8 mouse cellular contexts compared by ENCODE assay signal in genomic region chr9:120934821-120935633, GRCm38 (mm10). TPM values are rescaled to one million over a fixed set of nuclear protein-coding genes. Genes with fewer than 3 reads are reported as not detected.
DNase-seq lines count a peak whose midpoint lies in the region; ATAC-seq and TF ChIP-seq lines count a peak whose summit lies in the region.

No protein-coding gene starts in this region.

- peaks cover 18% of the 10 kb centered on the region for H3K4me1 ChIP-seq in thymus, adult 2 months (replicated peaks; ENCODE audit: control insufficient read depth, insufficient read depth, low read length)
- peaks cover 74% of the 10 kb centered on the region for H3K4me1 ChIP-seq in forebrain, embryonic 12.5 days
- H3K4me1 ChIP-seq in kidney, adult 2 months (ENCODE audit: control insufficient read depth, insufficient read depth, low read length): peaks cover 29% of the 10 kb centered on the region
- peaks cover 56% of the 10 kb centered on the region for H3K4me1 ChIP-seq in midbrain, embryonic 14.5 days (ENCODE audit: control insufficient read depth, insufficient read depth, low read length)

- 7% methylated on average over 14 of the region's 14 CpGs for WGBS in thymus, adult 2 months
- 11% methylated on average over 14 of the region's 14 CpGs for WGBS in forebrain, embryonic 12.5 days
- WGBS in kidney, adult 2 months: 3% methylated on average over 14 of the region's 14 CpGs
- 9% methylated on average over 14 of the region's 14 CpGs for WGBS in midbrain, embryonic 14.5 days

- no peaks in the 10 kb centered on the region for H3K27me3 ChIP-seq in thymus, adult 2 months (ENCODE audit: control insufficient read depth, insufficient read depth, low read length)
- peaks cover 3% of the 10 kb centered on the region; the same call in 1 of the 2 replicates for H3K27me3 ChIP-seq in forebrain, embryonic 12.5 days
- no peaks in the 10 kb centered on the region for H3K27me3 ChIP-seq in kidney, adult 2 months (replicated peaks; ENCODE audit: control insufficient read depth, insufficient read depth, low read length)
- no peaks in the 10 kb centered on the region for H3K27me3 ChIP-seq in midbrain, embryonic 14.5 days (ENCODE audit: control insufficient read depth, insufficient read depth, low read length)

- H3K27ac ChIP-seq in thymus, adult 2 months (ENCODE audit: control insufficient read depth, insufficient read depth, low read length): peak overlapping the region; percentile 54; the same call in 1 of the 2 replicates
- H3K27ac ChIP-seq in forebrain, embryonic 12.5 days: peak overlapping the region; percentile 96
- peak overlapping the region; percentile 83 for H3K27ac ChIP-seq in kidney, adult 2 months (ENCODE audit: insufficient read depth, low read depth, low read length)
- 0 out of 2 replicates have a peak overlapping the region, but pooled peaks have one; percentile 94 for H3K27ac ChIP-seq in midbrain, embryonic 14.5 days (replicated peaks; ENCODE audit: low read depth, low read length)

- peak overlapping the region; percentile 24; the same call in 1 of the 2 replicates for H3K4me3 ChIP-seq in thymus, adult 2 months (ENCODE audit: control insufficient read depth, insufficient read depth, low read length)
- peak overlapping the region; percentile 65 for H3K4me3 ChIP-seq in forebrain, embryonic 12.5 days (replicated peaks)
- peak overlapping the region; percentile 99 for H3K4me3 ChIP-seq in kidney, adult 2 months (ENCODE audit: insufficient read depth, low read depth, low read length)
- peak overlapping the region; percentile 83 for H3K4me3 ChIP-seq in midbrain, embryonic 14.5 days (replicated peaks; ENCODE audit: low read depth, low read length)

- H3K9me3 ChIP-seq in forebrain, embryonic 12.5 days: no peaks in the 10 kb centered on the region
- no peaks in the 10 kb centered on the region for H3K9me3 ChIP-seq in midbrain, embryonic 14.5 days (ENCODE audit: control insufficient read depth, low read length)

- TF ChIP-seq CTCF in thymus, adult 2 months (IDR thresholded peaks at IDR 0.05; ENCODE audit: borderline replicate concordance, control insufficient read depth, extremely low read depth, insufficient read depth, low read length, poor library complexity): no peak
- TF ChIP-seq CTCF in kidney, adult 2 months (conservative IDR thresholded peaks at IDR 0.05; ENCODE audit: insufficient read depth, insufficient read length, low read depth, low read length): no peak

- H3K9ac ChIP-seq in forebrain, embryonic 12.5 days: peak overlapping the region; percentile 90
- H3K9ac ChIP-seq in midbrain, embryonic 14.5 days (replicated peaks; ENCODE audit: low read length): peak overlapping the region; percentile 85

- no peak for ATAC-seq in forebrain, embryonic 12.5 days (ENCODE audit: low FRiP score)
- no peak for ATAC-seq in midbrain, embryonic 14.5 days (ENCODE audit: low FRiP score, low TSS enrichment)

- DNase-seq in thymus, adult 2 months: no peak
- DNase-seq in thymus, postnatal 36 days: no peak
- peak; percentile 76 for DNase-seq in kidney, adult 2 months
- no peak for DNase-seq in midbrain, embryonic 14.5 days
- DNase-seq in left cerebral cortex, postnatal 14 days (ENCODE audit: low spot score in 2 of 2): no peak
- DNase-seq in right cerebral cortex, postnatal 10 days (ENCODE audit: low spot score in 2 of 2): no peak
- no peak for DNase-seq in urinary bladder, postnatal 14 days (ENCODE audit: low spot score)

- no peaks in the 10 kb centered on the region for H3K36me3 ChIP-seq in thymus, adult 2 months (ENCODE audit: control insufficient read depth, insufficient read depth, low read length)
- peaks cover 7% of the 10 kb centered on the region for H3K36me3 ChIP-seq in forebrain, embryonic 12.5 days (replicated peaks)
- no peaks in the 10 kb centered on the region for H3K36me3 ChIP-seq in kidney, adult 2 months (ENCODE audit: control insufficient read depth, insufficient read depth, low read length)
- no peaks in the 10 kb centered on the region for H3K36me3 ChIP-seq in midbrain, embryonic 14.5 days (ENCODE audit: control insufficient read depth, insufficient read depth, low read length)

- intact Hi-C loops in left cerebral cortex, postnatal 14 days (cut with DNase I): loop anchor here (1.0 to 10.0 kb wide), 5 partner anchors 63 to 333 kb away; no protein-coding TSS in a partner anchor

- no peak for TF ChIP-seq POLR2A in thymus, adult 2 months (IDR thresholded peaks at IDR 0.05; ENCODE audit: control insufficient read depth, extremely low read depth, insufficient read depth, low read length, poor library complexity)
- no peak for TF ChIP-seq POLR2A in kidney, adult 2 months (IDR thresholded peaks at IDR 0.05; ENCODE audit: low read depth, low read length)

- H3K4me2 ChIP-seq in forebrain, embryonic 12.5 days: peak overlapping the region; percentile 96
- peak overlapping the region; percentile 70 for H3K4me2 ChIP-seq in midbrain, embryonic 14.5 days (ENCODE audit: low read length)

RNA-seq across cellular contexts. Expression of gene Ctnnb1, which starts 6.0 kb away (rescaled TPM):
- polyA plus RNA-seq in thymus, adult 2 months (2012; rRNA removed): 115 and 117 TPM in 2 replicates
- 764 and 774 TPM in 2 replicates for polyA plus RNA-seq in forebrain, embryonic 12.5 days (2016; fragmentation: Nextera tagmentation; extraction: Ambion mirVana)
- 102 and 156 TPM in 2 replicates for polyA plus RNA-seq in kidney, adult 2 months (2012; rRNA removed)
- polyA plus RNA-seq in midbrain, embryonic 14.5 days (2014; fragmentation: Nextera tagmentation; extraction: Ambion mirVana): 484 and 702 TPM in 2 replicates
- 100 to 1,000 TPM; 615 to 674 TPM for total RNA-seq in left cerebral cortex, postnatal 14 days (2021)

Comparison
In these comparisons a context has a peak if more than half of its experiments do, and no peak if none do; other contexts are left out.
1. H3K4me3 ChIP-seq: peak in every context shown above with its lines; median percentile 99 in kidney, adult 2 months; 83 in midbrain, embryonic 14.5 days; 65 in forebrain, embryonic 12.5 days; 24 in thymus, adult 2 months.